Mouse (Mus musculus): ENCODE measurements around the gene Slc5a5.

Slc5a5 gene

DNA sequence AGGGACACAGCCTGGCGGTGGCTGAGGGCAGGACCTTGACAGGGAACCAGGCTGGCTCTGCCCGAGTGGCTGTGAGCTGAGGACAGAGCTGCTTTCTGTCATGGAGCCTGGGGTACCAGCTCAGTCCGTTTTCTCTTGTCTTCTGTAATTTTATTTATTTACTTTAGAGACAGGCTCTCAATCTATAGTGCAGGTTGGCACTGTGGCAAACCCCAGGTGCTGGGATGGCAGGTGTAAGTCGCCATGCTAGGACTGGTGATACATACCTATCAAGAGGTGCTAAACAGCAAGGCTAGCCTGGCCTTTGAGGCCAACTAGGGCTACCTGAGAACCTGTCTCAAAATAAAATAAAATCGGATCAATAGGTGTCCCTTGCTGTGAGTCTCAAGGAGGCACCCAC is 36.5 kb downstream of the Slc5a5 start:
- no peak for DNase-seq (ENCODE audit: low read depth, low spot score)

DNA sequence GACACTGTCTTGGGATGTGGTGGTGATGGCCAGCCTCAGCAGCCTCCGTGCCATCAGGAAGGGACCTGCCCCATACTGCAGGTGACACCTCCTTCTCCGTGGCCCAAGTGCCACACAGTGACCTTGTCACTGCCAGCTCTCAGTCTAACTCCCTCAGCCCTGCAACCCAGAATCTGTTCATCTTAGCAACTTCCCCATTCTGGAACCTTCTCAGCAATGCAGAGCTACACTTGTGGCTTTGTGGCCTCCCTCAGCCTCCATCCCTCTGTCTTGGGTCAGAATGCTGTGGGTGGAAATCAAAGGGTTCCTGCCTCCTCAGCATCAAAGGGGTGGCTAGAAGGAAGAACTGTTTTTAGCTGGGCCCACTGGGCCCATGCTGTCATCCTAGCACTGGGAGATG is 38.7 kb downstream of the Slc5a5 start:
- no peak for DNase-seq (ENCODE audit: low read depth, low spot score)

DNA sequence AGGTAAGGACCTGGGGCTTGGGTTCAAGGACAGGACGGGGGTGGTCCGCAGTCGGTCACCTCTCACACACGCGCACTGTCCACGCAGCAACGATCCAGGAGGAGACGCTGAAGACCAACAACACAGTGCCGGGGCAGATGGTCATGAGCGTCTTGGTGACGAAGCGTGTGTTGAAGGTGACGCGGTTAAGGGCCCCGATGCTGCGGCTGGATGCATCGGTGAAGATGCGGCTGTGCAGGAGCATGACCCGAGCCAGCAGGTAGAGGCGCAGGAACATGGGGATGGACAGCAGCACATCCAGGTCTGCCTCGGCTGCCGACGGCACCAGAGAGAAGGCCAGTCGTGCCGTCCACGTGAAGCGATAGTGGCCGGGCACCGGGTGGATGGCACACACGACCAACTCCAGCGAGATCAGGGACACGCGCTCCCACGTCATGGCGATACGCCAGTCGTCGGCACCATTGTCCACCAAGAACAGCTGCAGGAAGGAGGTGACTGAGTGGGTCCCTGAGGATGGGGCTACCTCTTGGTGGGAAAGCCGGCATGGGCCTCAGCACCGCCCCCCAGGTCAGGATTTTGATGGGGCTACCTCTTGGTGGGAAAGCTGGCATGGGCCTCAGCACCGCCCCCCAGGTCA is 39.8 kb downstream of the Slc5a5 start:
- no peak for DNase-seq (ENCODE audit: low read depth, low spot score)

DNA sequence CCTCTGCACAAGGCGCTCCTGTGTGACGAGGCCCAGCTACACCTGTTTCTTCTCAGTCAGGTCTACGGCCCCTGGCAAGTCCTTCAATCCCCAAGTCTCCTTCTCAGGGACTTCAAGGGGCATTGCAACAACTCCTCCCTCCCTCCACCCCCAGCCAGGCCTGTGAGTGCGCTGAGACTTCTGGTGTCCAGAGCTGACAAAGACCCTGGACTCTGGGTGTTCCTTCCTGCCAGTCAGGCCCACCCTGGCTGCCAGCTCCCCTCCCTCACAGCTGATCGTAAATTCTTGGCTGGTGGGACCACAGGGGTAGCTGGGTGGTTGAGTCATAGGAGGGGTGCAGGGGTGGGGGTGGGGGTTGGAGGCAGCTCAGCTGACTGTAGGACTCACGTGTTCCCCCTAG is 40.7 kb downstream of the Slc5a5 start:
- DNase-seq (ENCODE audit: low read depth, low spot score) = no peak

DNA sequence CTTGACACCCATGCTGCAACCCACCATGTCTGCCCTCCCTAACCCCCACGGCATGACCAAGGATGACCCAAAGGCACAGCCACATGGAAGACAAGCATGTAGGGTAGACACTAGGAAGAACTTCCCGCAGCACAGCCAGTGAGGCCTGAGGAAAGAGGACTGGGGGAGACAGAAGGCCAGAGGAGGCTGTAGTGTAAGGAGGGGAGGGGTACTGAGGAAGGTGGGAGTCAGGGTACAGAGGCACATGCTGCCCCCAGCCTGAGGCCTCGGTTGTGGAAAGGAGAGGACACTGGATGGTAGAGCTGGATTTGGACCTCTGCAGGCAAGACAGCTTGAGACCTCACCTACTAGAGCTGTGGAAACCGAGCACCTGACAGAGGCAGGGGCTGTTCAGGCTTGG is 41.6 kb downstream of the Slc5a5 start:
- no peak for DNase-seq (ENCODE audit: low read depth, low spot score)

DNA sequence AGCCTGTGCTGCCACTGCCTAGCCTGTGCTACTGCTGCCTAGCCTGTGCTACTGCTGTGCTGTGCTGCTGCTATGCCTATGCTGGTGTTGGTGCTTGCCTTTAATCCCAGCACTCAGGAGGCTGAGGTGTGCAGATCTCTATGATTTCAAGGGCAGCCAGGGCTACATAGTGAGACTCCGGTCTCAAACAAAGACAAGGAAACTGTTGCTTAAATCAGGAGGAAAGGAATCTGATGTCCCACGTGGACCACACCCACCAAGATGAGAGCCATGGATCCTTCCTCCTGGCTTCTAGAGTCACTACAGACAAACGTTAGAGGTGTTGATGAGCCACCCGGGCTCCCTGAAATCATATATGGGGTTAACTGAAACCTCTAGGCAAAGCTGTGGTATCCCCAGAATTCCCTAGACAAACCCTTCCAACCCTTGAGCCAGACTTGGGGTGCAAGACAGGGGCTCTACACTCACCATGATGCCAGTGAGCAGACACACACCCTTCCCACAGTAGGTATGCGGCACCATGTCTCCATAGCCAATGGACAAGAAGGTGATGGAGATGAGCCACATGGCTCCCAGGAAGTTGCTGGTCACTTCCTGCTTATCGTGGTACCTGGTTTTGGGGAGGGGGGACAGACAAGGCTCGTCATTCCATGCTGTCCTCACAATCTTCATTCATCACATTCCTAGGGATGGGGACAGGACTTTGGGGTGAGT is 42.3 kb downstream of the Slc5a5 start:
- no peak for DNase-seq (ENCODE audit: low read depth, low spot score)

DNA sequence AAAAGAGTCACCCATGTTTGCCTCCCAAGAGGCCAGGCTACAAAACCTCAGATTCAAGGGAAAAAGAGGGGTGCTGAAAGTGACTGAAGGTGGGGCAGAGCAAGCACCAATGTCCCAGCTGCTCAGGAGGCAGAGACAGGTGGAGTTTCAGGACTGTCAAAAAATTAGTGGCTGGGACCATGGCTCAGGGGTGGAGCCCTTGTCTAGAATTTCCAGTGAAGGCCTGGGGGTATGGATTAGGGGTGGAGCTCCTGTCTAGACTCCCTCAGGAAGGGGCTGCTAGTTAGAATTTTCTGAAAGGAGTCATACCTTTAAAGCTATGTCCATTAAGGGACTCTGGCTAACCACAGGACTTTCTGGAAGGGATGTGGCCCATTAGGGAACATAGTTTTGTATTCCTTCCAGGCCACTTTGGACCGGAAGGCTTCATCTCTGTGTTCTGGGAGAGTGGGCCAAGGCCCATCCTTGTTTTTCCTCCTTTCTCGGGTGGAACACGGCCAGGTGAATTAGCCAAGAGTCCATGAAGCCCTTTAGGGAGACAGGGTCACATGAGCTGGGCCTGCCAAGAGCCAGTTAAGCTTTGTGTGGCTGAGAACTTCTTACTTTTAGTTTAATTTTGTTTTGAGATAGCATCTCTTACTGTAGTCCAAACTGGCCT is 43.1 kb downstream of the Slc5a5 start:
- no peak for DNase-seq (ENCODE audit: low read depth, low spot score)

DNA sequence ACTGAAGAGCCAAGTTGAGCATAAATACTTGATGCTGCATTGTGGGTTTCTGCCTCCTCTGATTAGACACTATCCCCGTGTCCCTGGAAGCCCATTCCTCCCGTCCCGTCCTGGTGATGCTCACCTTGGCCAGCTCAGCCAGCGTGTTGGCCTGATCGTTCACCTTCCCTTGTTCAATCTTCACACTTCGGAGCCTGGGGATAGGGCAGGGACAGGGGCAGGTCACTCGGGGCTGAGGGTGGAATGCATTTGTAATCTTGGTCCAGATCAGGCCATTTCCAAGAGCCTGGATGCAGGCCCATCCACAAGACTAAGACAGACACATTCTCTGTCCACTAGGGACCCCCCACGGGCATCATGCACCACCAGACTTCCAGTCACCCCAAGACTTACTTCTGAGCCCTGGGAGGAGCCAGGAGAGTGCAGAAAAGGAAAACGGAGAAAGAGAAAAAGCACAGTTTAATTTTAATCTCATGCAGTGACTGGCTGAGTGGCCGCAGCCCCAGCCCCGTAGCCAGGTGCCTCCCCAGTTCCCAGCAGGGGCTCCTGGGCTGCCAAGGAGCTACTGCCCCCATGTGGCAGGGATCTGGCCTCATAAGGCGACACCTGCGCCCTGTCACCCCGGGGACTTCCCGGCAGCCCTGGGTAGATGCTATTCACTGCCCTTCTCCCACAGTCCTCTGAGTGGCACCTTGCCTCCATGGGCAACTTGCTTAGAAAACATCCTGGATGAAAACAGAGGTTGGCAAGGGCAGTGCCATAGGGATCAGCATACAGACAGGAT is 46.0 kb downstream of the Slc5a5 start:
- DNase-seq (ENCODE audit: low read depth, low spot score) = no peak

DNA sequence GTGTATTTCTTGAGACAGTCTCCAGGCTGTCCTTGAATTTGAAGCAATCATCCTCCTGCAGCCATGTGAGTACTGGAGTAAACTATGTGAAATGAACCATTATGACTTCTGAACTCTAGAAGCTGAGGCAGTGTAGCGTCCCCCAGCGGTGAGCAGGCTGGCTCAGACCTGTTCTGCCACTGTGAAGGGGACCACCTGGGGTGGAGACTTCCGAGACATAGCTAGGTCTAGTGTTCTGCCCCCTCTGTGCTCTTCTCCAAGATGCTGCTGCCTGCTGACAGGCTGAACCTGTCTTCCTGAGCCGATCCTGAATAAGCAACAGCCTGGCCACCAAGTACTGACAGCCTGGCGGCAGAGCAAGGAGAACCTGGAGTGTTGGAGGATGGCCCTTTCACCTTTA is 47.4 kb downstream of the Slc5a5 start:
- no peak for DNase-seq (ENCODE audit: low read depth, low spot score)

DNA sequence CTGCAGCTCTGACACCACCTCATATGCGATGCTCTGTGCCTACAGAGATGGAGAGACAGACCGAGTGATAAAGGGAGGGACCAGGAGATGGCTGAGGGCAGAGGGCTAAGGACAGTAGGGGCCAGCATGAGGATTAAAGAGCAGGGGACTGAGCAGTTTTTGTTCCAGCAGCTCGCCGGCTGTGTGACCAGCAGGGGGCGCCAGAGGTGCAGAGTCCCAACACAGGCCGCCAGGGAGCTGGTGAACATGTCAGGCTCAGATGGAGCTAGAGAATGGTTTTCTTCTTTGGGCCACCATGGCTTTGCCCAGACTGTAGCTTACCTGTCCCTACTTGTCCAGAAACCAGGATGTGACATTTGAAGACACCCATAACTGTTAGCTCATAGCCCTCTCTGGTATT is 48.0 kb downstream of the Slc5a5 start:
- peak; percentile 89 for DNase-seq (ENCODE audit: low read depth, low spot score)

DNA sequence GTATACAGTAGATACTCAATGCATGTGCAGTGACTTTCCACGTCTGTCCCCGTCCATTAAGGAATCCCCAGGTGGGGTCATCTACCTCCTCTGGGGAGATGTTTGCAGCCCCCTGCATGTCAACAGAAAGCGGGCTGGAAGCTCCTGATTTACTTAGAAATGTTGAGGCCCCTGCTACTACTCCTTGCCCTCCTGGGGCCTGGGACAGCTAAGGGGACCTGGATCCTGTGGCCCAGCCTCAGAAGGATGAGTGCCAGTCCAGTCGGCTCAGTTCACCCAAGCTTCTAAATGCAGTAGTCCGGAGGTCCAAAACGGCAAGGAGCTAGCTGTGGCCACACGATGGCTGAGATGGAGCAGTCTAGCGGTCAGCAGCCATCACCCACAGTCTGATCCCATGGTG is 48.6 kb downstream of the Slc5a5 start:
- no peak for DNase-seq (ENCODE audit: low read depth, low spot score)

DNA sequence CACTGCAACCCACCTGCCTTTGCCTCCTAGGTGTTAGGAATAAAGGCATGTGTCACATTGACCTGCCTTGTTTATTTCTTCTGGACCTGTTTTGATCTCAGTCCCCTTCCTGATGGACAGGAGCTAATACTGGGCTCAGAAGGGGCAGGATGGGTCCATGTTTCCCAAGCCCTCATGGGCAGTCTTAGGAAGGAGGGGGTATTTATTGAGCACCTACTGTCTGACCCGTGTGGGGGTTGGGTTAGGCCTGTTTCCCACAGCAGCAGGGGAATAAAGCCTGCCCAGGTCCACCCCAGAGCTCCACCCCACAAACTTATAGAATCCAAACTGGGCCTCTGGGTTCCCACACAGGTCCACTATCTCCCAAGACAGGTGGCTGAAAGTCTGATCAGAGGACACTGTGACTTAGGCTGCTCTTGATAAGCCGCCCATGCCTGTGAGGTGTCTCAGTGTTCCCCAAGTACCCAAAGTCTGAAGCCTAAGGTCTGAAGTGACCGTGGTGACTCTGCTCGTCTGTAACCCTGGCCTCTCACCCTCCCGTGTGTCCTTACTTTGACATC is 49.3 kb downstream of the Slc5a5 start:
- no peak for DNase-seq (ENCODE audit: low read depth, low spot score)

DNA sequence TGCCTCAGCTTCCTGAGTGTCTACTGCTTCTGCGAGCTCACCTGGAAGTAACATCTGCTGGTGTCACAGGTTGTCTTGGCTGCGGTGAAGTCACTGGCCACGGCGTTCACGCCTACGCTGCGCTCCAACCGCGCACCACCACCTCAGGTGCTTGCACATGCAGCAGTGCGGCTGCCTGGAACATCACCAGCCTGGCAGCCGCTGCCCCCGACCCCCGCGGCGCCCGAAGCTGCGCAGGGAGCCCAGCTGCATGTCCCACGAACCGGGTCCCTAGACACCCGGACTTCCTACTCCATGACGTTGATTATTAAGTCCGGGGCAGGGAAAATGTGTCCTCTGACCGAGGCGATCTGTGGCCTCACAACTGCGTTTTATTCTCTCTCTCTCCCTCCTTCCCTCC is 50.1 kb downstream of the Slc5a5 start:
- DNase-seq (ENCODE audit: low read depth, low spot score) = no peak

DNA sequence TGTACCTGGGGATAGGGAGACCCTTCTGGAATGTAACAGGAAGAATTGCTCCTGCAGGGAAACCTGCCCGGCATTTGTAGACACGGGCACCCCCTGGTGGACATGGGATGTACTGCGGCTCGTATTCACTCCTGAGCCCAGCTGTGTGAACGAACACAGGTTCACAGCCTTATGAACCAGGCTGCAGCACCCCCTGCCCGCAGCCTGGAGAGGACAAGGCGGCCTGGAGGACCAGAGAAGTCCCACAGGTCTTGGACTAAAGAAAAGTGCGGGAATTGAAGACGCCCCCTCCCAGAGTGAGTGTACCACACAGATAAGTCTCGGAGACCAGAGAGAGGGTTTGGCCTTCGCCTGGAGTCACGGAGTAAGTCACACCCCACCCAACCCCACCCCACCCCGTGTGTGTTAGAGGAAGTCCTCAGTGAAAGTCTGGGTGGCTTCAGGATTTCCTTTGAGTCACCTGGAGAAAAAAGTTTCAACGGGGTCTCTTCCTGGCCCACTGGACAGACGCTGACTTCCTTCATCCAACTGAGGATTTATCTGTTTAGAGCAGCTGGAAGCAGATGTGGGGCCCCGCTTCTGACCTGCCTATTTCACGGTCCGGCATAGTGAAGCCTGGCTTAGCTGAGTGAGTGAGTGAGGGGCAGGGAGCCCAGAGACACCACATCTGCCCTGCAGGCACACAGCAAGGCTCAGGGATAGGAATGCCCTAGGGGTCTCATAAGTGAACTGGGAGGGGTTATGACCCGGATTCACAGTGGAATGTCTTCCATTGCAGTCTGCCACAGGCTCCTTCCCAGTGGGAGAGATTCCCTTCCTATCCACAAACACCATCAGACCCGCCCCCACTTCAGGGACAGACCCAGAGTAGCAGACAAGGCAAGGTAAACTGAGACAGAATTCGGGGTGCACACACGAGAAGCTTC is 51.1 kb downstream of the Slc5a5 start:
- peak; percentile 90 for DNase-seq (ENCODE audit: low read depth, low spot score)

DNA sequence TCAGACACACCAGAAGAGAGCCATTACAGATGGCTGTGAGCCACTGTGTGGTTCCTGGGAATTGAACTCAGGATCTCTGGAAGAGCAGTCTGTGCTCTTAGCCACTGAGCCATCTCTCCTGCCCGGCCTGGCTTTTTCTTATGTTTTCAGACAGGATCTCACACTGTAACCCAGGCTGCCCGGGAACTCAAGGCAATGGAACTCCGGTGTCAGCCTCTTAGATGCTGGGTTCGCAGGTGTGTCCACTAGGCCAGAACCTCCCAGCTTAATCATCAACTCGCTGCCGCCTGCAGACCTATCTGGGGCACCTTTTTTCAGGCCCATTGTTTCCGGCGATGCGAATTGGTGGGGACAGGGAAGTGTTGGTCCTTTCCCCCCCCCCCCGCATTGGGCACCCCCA is 52.0 kb downstream of the Slc5a5 start:
- DNase-seq (ENCODE audit: low read depth, low spot score) = no peak

DNA sequence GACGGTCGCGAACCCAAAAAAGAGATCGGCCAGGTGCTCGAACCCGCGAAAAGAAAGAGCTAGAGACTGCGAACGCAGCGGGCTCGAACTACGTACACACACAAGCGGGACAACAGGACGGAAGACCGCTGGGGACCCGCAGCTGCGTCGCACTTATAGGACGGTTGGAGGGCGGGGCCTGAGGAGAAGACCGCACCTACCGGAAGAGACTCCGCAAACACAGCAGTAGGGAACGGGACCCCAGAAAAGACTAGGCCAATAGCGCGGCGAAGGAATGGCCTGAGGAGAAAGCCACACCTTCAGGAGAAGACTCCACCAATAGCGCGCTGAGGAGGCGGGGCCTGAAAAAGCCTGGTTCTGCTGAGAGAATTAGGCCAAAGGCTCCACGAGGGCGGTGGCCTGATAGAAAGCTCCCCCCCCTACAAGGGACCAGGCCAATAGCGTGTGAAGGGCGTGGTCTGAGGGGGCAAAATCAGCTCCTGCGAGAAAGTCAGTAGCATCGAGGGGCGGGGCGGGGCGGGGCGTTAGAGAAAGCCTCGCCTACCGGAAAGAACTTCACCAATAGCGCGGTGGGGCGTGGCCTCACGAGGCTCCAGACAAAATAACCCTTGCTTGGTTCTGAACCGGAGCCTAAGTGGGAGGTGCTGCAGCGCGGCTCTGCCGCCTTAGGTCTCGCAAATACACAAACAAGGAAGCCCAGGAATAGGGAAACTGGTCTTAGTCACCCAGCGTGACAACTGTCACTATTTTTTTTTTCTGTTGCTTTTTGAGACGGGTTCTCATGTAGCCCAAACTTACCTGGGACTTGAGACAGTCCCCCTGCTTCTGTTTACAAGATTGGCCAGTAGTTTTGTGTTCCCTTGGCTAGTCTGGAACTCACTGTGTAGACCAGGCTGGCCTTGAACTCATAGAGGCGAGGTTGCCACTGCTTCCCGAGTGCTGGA is 52.9 kb downstream of the Slc5a5 start, which contains the start of gene Arrdc2:
TSS of gene Arrdc2 (minus strand) at position 313 of the 944 bp plus-strand sequence.
- peak; percentile 100 for DNase-seq (ENCODE audit: low read depth, low spot score)

DNA sequence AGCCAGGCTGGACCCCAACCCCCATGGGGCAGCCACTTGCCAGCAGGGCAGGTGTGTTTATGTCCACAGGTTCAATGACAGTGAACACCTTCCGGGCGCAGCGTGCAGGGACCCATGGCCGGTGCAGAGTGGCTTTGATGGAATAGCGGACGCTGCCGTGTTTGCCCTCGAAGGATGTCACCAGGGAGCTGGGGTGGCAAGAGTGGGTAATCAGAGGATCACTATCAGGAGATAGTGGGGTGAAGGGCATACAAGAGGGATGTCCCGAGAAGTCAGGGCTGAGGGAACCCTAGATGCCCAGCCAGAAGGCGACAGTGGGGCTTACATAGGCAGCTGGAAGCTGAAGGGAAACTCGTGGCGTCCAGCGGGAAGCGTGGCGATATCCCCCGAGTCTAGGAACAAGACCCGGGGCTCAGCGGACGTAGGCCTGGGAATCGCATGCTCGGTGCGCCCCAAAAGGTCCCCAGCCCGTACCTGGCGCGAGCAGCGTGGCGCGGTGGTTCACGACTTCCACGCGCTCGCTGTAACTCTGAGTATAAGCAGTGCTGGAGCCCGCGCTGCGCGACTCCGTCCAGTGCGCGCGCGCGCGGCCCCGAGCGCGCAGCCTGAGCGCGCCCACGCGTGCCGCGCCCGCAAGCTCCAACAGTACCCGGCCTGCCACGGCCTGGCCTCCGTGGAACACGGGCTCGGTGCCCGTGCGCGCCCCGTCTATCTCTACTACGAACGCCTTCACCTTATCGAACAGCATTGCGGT is 53.7 kb downstream of the Slc5a5 start:
- no peak for DNase-seq (ENCODE audit: low read depth, low spot score)

DNA sequence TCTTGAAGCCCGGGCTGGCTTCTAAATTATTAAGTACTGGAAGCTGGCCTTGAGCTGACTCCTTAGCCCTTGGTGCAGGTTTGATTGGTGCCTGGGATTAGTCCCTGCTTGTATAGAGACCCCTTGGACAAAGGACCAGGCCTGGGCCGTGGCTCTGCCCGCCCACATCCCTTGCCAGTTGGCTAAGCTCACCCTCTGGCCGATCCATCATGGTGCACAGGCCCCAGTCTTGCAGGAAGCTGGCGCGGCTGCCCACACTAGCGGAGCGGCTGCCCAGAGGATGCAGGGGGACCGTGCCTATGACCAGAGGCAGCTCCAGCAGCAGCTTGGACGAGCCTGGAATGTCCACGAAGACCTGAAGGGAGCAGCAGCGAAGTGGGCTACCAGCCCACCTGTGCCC is 55.9 kb downstream of the Slc5a5 start:
- DNase-seq (ENCODE audit: low read depth, low spot score) = no peak

DNA sequence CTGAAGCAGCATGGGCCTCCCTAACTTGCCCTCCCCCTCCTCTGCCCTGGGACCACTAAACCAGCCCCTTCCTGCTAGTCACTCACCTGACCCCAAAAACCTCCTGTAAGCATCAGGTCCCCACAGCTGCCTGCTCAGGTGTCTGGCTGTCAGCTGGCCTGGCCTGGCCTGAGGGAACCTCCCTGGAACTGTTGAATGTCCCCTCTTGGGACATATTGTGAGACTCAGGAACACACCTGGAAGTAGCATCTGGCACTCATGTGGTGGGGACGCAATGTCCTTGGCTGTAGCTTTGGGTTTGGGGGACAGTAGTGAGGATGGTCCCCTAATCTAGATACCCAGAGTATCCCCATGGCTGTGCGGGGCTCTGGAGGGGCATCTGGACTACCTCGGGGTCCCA is 58.5 kb downstream of the Slc5a5 start:
- no peak for DNase-seq (ENCODE audit: low read depth, low spot score)
